Mouse (Mus musculus): ENCODE measurements around the gene Hist1h1c.

GRCm38 (mm10) chr13:23742007-23742406, 3.4 kb downstream of the Hist1h1c start:
- TF ChIP-seq POLR2A (IDR thresholded peaks at IDR 0.05; ENCODE audit: insufficient read depth, low read length) = no peak
- no peak for TF ChIP-seq CTCF (IDR thresholded peaks at IDR 0.05; ENCODE audit: low read depth, low read length)
